Mouse (Mus musculus) heart, embryonic 14.5 days (tissue): ENCODE measurements around the gene Ank3. TPM values are rescaled to one million over a fixed set of nuclear protein-coding genes. Genes with fewer than 3 reads are reported as not detected.

Source experiments
- ATAC-seq: fragments of 200-750 bp; cut with Nextera tagmentation; 2 replicates; pipeline ENCODE4 v1.8.0; 2017; ENCODE audit warnings: low read depth, moderate TSS enrichment; ENCODE audit not compliant: insufficient number of reproducible peaks, insufficient read depth, low FRiP score
- H3K27ac ChIP-seq, 2 experiments: fragments of 200-500 bp in 1 of 2; fragments of 300-500 bp in 1 of 2; sonication (generic) in 1 of 2; replicated peaks in 1 of 2; 2 replicates each; pipeline ENCODE4 v1.5.1; 2012 to 2014; ENCODE audit warnings: low read depth in 2 of 2, low read length in 2 of 2, control low read depth in 1 of 2, mild to moderate bottlenecking in 1 of 2, mixed read lengths in 1 of 2; ENCODE audit not compliant: control insufficient read depth in 1 of 2, insufficient read depth in 1 of 2
- H3K27me3 ChIP-seq: fragments of 300-500 bp; sonication (generic); 2 replicates; pipeline ENCODE4 v1.6.1; 2014; ENCODE audit warnings: mild to moderate bottlenecking, low read length, control low read depth; ENCODE audit not compliant: control insufficient read depth, insufficient read depth
- H3K36me3 ChIP-seq: fragments of 300-500 bp; sonication (generic); 2 replicates; pipeline ENCODE4 v1.6.1; 2014; ENCODE audit warnings: mild to moderate bottlenecking, control low read depth, low read length, mixed read lengths; ENCODE audit not compliant: control insufficient read depth, insufficient read depth
- H3K4me1 ChIP-seq, 2 experiments: fragments of 200-500 bp in 1 of 2; fragments of 300-500 bp in 1 of 2; sonication (generic) in 1 of 2; 2 replicates each; pipeline ENCODE4 v1.6.1; 2012 to 2014; ENCODE audit warnings: low read length in 2 of 2, control low read depth in 1 of 2, mixed read lengths in 1 of 2; ENCODE audit not compliant: control insufficient read depth in 2 of 2, insufficient read depth in 2 of 2
- H3K4me2 ChIP-seq: fragments of 300-500 bp; sonication (generic); 2 replicates; pipeline ENCODE4 v1.6.1; 2014; ENCODE audit warnings: mild to moderate bottlenecking, low read length
- H3K4me3 ChIP-seq, 2 experiments: fragments of 200-500 bp in 1 of 2; fragments of 300-500 bp in 1 of 2; sonication (generic) in 1 of 2; 2 replicates each; pipeline ENCODE4 v1.5.1; 2012 to 2014; ENCODE audit warnings: low read length in 2 of 2, mild to moderate bottlenecking in 2 of 2, control low read depth in 1 of 2, low read depth in 1 of 2, moderate library complexity in 1 of 2; ENCODE audit not compliant: control insufficient read depth in 1 of 2, insufficient read depth in 1 of 2
- H3K9ac ChIP-seq: fragments of 300-500 bp; sonication (generic); 2 replicates; pipeline ENCODE4 v1.6.1; 2014; ENCODE audit warnings: mild to moderate bottlenecking, low read length
- H3K9me3 ChIP-seq: fragments of 300-500 bp; sonication (generic); 2 replicates; pipeline ENCODE4 v1.6.1; 2016; ENCODE audit warnings: low read length, control low read depth; ENCODE audit not compliant: control insufficient read depth
- WGBS: fragments of 180-500 bp; shearing (Covaris S2); extraction: QIAGEN DNeasy Blood & Tissue Kit; methylation state at CpG from one replicate; pipeline ENCODE4 v1.1.7; 2014; 5-methylcytosine and 5-hydroxymethylcytosine counted together
- polyA plus RNA-seq: library from polyadenylated mRNA; unstranded; fragments of >200 nt; fragmentation: Nextera tagmentation; extraction: Ambion mirVana; gene quantifications from 2 replicates; pipeline ENCODE4 v1.2.1, GENCODE M21; 2014

The Ank3 gene
- polyA plus RNA-seq, 1 experiment from 2014 or later, result 43.2 TPM

- H3K36me3 ChIP-seq, result no peaks in the 10 kb centered on the region
- no peaks in the 10 kb centered on the region for H3K9me3 ChIP-seq
- H3K27me3 ChIP-seq, result no peaks in the 10 kb centered on the region
- no peak for ATAC-seq
- no peak overlapping the region for H3K27ac ChIP-seq
- H3K9ac ChIP-seq, result no peak overlapping the region
- H3K4me1 ChIP-seq, result no peaks in the 10 kb centered on the region
- WGBS, result 62% methylated on average over 3 of the region's 3 CpGs
- H3K4me3 ChIP-seq, result no peak overlapping the region
- H3K4me2 ChIP-seq, result no peak overlapping the region
Observed at GRCm38 (mm10) chr10:70033856-70034255, 635.3 kb downstream of the Ank3 start.

- Histone ChIP-seq H3K36me3 (no peaks in the 10 kb centered on the region), H3K4me3 (no peak overlapping the region), H3K27me3 (no peaks in the 10 kb centered on the region), H3K9me3 (no peaks in the 10 kb centered on the region), H3K4me1 (no peaks in the 10 kb centered on the region; a peak in 1 of 4 replicates), H3K9ac (no peak overlapping the region), H3K27ac (no peak overlapping the region), H3K4me2 (no peak overlapping the region)
- 70% methylated on average over 17 of the region's 17 CpGs for WGBS
- ATAC-seq, result no peak
Observed at GRCm38 (mm10) chr10:70039871-70040291, 641.3 kb downstream of the Ank3 start.

GRCm38 (mm10) chr10:70041562-70041961 is 643.0 kb downstream of the Ank3 start:
- ATAC-seq, result no peak
- Histone ChIP-seq H3K4me3 (no peak overlapping the region), H3K9me3 (no peaks in the 10 kb centered on the region), H3K9ac (no peak overlapping the region), H3K36me3 (no peaks in the 10 kb centered on the region), H3K4me2 (no peak overlapping the region), H3K27me3 (no peaks in the 10 kb centered on the region), H3K4me1 (no peaks in the 10 kb centered on the region; a peak in 1 of 4 replicates), H3K27ac (no peak overlapping the region)

- no peaks in the 10 kb centered on the region for H3K9me3 ChIP-seq
- no peaks in the 10 kb centered on the region for H3K4me1 ChIP-seq
- no peak overlapping the region for H3K9ac ChIP-seq
- H3K27ac ChIP-seq, result no peak overlapping the region
- H3K36me3 ChIP-seq, result no peaks in the 10 kb centered on the region
- 76% methylated on average over 2 of the region's 2 CpGs for WGBS
- no peaks in the 10 kb centered on the region for H3K27me3 ChIP-seq
- no peak for ATAC-seq
- no peak overlapping the region for H3K4me2 ChIP-seq
- no peak overlapping the region for H3K4me3 ChIP-seq
Observed at GRCm38 (mm10) chr10:70045722-70046121, 647.1 kb downstream of the Ank3 start.

GRCm38 (mm10) chr10:70049771-70050170 is 651.2 kb downstream of the Ank3 start:
- Histone ChIP-seq H3K9me3 (peaks cover 6% of the 10 kb centered on the region; the same call in 1 of the 2 replicates), H3K4me3 (no peak overlapping the region), H3K27ac (no peak overlapping the region), H3K36me3 (no peaks in the 10 kb centered on the region), H3K27me3 (no peaks in the 10 kb centered on the region), H3K4me1 (no peaks in the 10 kb centered on the region), H3K4me2 (no peak overlapping the region), H3K9ac (no peak overlapping the region)
- ATAC-seq, result no peak
- 83% methylated on average over 7 of the region's 7 CpGs for WGBS

GRCm38 (mm10) chr10:70055291-70055690 is 656.7 kb downstream of the Ank3 start:
- Histone ChIP-seq H3K9me3 (peaks cover 6% of the 10 kb centered on the region; the same call in 1 of the 2 replicates), H3K36me3 (no peaks in the 10 kb centered on the region), H3K27me3 (no peaks in the 10 kb centered on the region), H3K9ac (no peak overlapping the region), H3K4me1 (peaks cover 9 to 11% of the 10 kb centered on the region in 2 experiments), H3K4me3 (no peak overlapping the region), H3K4me2 (no peak overlapping the region), H3K27ac (no peak overlapping the region)
- 94% methylated on average over 2 of the region's 2 CpGs for WGBS
- ATAC-seq, result no peak

GRCm38 (mm10) chr10:70057064-70057463 is 658.5 kb downstream of the Ank3 start:
- H3K4me2 ChIP-seq, result no peak overlapping the region
- peaks cover 11 to 13% of the 10 kb centered on the region in 2 experiments for H3K4me1 ChIP-seq
- ATAC-seq, result peak; percentile 58
- H3K27me3 ChIP-seq, result no peaks in the 10 kb centered on the region
- H3K9me3 ChIP-seq, result peaks cover 6% of the 10 kb centered on the region; the same call in 1 of the 2 replicates
- H3K9ac ChIP-seq, result no peak overlapping the region
- no peaks in the 10 kb centered on the region for H3K36me3 ChIP-seq
- WGBS, result 7% methylated on average over 3 of the region's 3 CpGs
- H3K27ac ChIP-seq, result peak overlapping the region; percentile 68 to 74
- H3K4me3 ChIP-seq, result no peak overlapping the region

- Histone ChIP-seq H3K27ac (no peak overlapping the region), H3K36me3 (no peaks in the 10 kb centered on the region), H3K9me3 (0 out of 2 replicates have a peak, but pooled peaks cover 3% of the 10 kb centered on the region), H3K4me3 (no peak overlapping the region), H3K27me3 (no peaks in the 10 kb centered on the region), H3K4me1 (peaks cover 11 to 13% of the 10 kb centered on the region in 2 experiments), H3K9ac (no peak overlapping the region), H3K4me2 (peak overlapping the region; percentile 39; the same call in 1 of the 2 replicates)
- 78% methylated on average over 19 of the region's 19 CpGs for WGBS
- ATAC-seq, result no peak
Observed at GRCm38 (mm10) chr10:70060021-70060688, 661.6 kb downstream of the Ank3 start.
